Mouse (Mus musculus) ES-E14 (cell line): ENCODE results near the gene Mbnl1. TPM values are rescaled to one million over a fixed set of nuclear protein-coding genes. Genes with fewer than 3 reads are reported as not detected.

Experiments
- DNase-seq: peaks from one replicate; pipeline ENCODE4 v3.0.0-alpha.2; 2013; ENCODE audit warnings: low read depth, low spot score
- H3K27ac ChIP-seq: 2 replicates; pipeline ENCODE4 v1.5.1; 2012; ENCODE audit warnings: low read depth, mild to moderate bottlenecking, low read length, moderate library complexity, mixed read lengths; ENCODE audit not compliant: poor library complexity, insufficient read depth, severe bottlenecking
- H3K36me3 ChIP-seq: 2 replicates; pipeline ENCODE4 v1.6.1; 2012; ENCODE audit warnings: mild to moderate bottlenecking, low read length, moderate library complexity, mixed read lengths; ENCODE audit not compliant: control insufficient read depth, poor library complexity, insufficient read depth, severe bottlenecking
- H3K4me1 ChIP-seq, 2 experiments: fragments of 150-350 bp in 1 of 2; sonication (generic) in 1 of 2; 2 replicates each; pipeline ENCODE4 v1.6.1; 2012; ENCODE audit warnings: low read length in 2 of 2, mild to moderate bottlenecking in 1 of 2, mixed read lengths in 1 of 2; ENCODE audit not compliant: control insufficient read depth in 2 of 2, insufficient read depth in 2 of 2, poor library complexity in 1 of 2
- H3K4me3 ChIP-seq, 2 experiments: fragments of 150-350 bp in 1 of 2; sonication (generic) in 1 of 2; 2 replicates each; pipeline ENCODE4 v1.5.1; 2012; ENCODE audit warnings: low read length in 2 of 2, low read depth in 1 of 2, mild to moderate bottlenecking in 1 of 2, mixed read lengths in 1 of 2; ENCODE audit not compliant: insufficient read depth in 1 of 2, poor library complexity in 1 of 2, severe bottlenecking in 1 of 2
- H3K9ac ChIP-seq: 2 replicates; pipeline ENCODE4 v1.6.1; 2012; ENCODE audit warnings: low read depth, mild to moderate bottlenecking, low read length, mixed read lengths; ENCODE audit not compliant: poor library complexity, insufficient read depth, severe bottlenecking
- H3K9me3 ChIP-seq: fragments of 150-350 bp; sonication (generic); 2 replicates; pipeline ENCODE4 v1.6.1; 2012; ENCODE audit warnings: low read depth, mild to moderate bottlenecking, low read length; ENCODE audit not compliant: control insufficient read depth, insufficient read depth
- CHD2 ChIP-seq: IDR thresholded peaks from 2 replicates; pipeline ENCODE4 v1.6.1; 2014; ENCODE audit warnings: mild to moderate bottlenecking, low read depth, low read length, inconsistent platforms
- HCFC1 ChIP-seq: IDR thresholded peaks from 2 replicates; pipeline ENCODE4 v1.6.1; 2012; ENCODE audit warnings: low read length, inconsistent platforms, borderline replicate concordance; ENCODE audit not compliant: insufficient read depth
- MAFK ChIP-seq: IDR thresholded peaks from 2 replicates; pipeline ENCODE4 v1.6.1; 2014; ENCODE audit warnings: mild to moderate bottlenecking, low read depth, low read length, inconsistent platforms; ENCODE audit not compliant: insufficient read depth
- ZC3H11A ChIP-seq: IDR thresholded peaks from 2 replicates; pipeline ENCODE4 v1.6.1; 2012; ENCODE audit warnings: low read depth, mild to moderate bottlenecking, inconsistent platforms, low read length, borderline replicate concordance
- ZNF384 ChIP-seq: IDR thresholded peaks from 2 replicates; pipeline ENCODE4 v1.6.1; 2012; ENCODE audit warnings: low read depth, low read length, inconsistent platforms
- in situ Hi-C, 2 experiments: fragments of 600-800 bp; cut with MboI; formaldehyde crosslinking; loops; one replicate each; pipeline ENCODE4 v1.15.1; 2025; ENCODE audit warnings: low sequenced_read_pairs in 2 of 2, inconsistent platforms in 1 of 2; ENCODE audit not compliant: unreplicated experiment in 2 of 2
- total RNA-seq: library from RNA; depleted of rRNA; stranded (reverse); fragments of 300-350 nt; gene quantifications from 2 replicates; pipeline ENCODE4 v1.2.3, GENCODE M21; 2012

Mbnl1 gene
- total RNA-seq, 1 experiment, result 27.0 TPM

- Histone ChIP-seq H3K9me3 (no peaks in the 10 kb centered on the region), H3K36me3 (no peaks in the 10 kb centered on the region), H3K4me3 (no peak overlapping the region), H3K9ac (no peak overlapping the region), H3K27ac (no peak overlapping the region), H3K4me1 (no peaks in the 10 kb centered on the region)
- no peak for TF ChIP-seq MAFK
- no peak for TF ChIP-seq ZNF384
- TF ChIP-seq CHD2, result no peak
- no peak for TF ChIP-seq HCFC1
- no peak for TF ChIP-seq ZC3H11A
- in situ Hi-C loops, result no loop called here
- DNase-seq, result no peak
Observed at GRCm38 (mm10) chr3:60513746-60514145, 41.1 kb downstream of the Mbnl1 start.

- Histone ChIP-seq H3K4me1 (no peaks in the 10 kb centered on the region), H3K9ac (no peak overlapping the region), H3K9me3 (no peaks in the 10 kb centered on the region), H3K27ac (no peak overlapping the region), H3K36me3 (no peaks in the 10 kb centered on the region), H3K4me3 (no peak overlapping the region)
- DNase-seq, result no peak
- TF ChIP-seq CHD2 (no peak), MAFK (no peak), ZC3H11A (no peak), HCFC1 (no peak), ZNF384 (no peak)
- in situ Hi-C loops, result no loop called here
Observed at GRCm38 (mm10) chr3:60515430-60515829, 42.8 kb downstream of the Mbnl1 start.

DNA sequence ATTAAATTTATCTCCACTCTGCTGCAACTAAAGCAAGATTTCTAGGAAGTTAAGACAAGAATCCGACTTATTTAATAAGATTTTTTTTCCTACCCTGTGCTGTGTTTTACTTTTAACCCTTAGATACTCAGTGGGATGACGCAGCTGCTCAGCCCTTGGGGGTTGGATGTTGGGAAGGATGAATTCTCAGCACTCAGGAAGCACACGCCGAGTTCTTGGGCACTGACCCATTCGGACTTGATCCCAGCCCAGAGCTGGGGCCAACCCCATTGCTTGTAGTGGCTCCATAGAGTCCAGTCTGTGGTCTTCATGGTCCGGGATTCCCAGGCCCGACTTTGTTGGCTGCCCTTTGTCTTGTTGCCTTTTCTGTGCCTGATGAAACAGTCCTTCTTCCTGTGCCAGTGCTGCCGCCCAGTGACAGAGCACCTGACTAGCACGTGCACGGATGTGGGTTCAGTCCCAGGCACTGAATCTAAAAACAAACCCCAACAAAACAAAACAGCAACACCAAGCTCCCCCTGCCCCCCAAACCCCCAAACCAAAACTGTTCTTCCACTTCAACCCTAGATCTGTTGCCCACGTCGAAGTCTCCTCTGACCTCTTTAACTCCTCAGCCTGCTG, 43.5 kb downstream of the Mbnl1 start:
- H3K36me3 ChIP-seq, result no peaks in the 10 kb centered on the region
- no peak overlapping the region for H3K9ac ChIP-seq
- in situ Hi-C loops, result no loop called here
- H3K4me1 ChIP-seq, result no peaks in the 10 kb centered on the region
- peak overlapping the region in 1 of 2 experiments; percentile 18; a peak in 1 of 4 replicates for H3K4me3 ChIP-seq
- no peaks in the 10 kb centered on the region for H3K9me3 ChIP-seq
- no peak for DNase-seq
- TF ChIP-seq ZC3H11A (no peak), CHD2 (no peak), HCFC1 (no peak), MAFK (no peak), ZNF384 (no peak)
- H3K27ac ChIP-seq, result no peak overlapping the region

DNA sequence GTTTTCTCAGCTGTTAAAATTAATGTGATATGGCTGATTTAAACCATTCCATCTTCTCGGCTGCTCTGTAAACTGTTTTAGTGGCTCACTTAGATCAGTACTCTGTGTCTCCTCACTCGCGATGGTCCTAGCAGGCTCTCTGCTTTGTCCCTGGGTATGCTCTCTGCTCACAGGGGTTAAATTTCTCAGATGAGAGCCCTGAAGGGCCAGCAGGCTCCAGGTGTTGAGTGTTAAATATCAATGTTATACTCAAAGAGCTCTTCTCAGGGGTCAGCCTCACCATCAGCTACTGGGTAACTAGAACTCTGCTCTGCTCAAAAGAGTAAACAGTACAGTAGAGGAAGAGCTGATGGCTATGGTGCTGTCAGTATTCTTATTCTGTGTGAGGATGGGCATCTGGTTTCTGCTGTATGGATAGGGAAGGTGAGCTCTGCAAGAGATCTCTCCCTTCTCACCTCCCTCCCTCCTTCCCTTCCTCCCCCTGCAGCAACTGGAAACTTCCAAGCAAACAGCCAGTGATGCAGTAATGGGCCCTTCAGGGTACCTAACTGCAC, 44.7 kb downstream of the Mbnl1 start:
- no peak for DNase-seq
- Histone ChIP-seq H3K9ac (no peak overlapping the region), H3K4me1 (no peaks in the 10 kb centered on the region), H3K4me3 (no peak overlapping the region), H3K27ac (no peak overlapping the region), H3K36me3 (no peaks in the 10 kb centered on the region), H3K9me3 (no peaks in the 10 kb centered on the region)
- in situ Hi-C loops, result no loop called here
- TF ChIP-seq MAFK (no peak), ZNF384 (no peak), HCFC1 (no peak), ZC3H11A (no peak)

- Histone ChIP-seq H3K27ac (no peak overlapping the region), H3K9ac (no peak overlapping the region), H3K4me1 (no peaks in the 10 kb centered on the region), H3K36me3 (no peaks in the 10 kb centered on the region), H3K9me3 (no peaks in the 10 kb centered on the region), H3K4me3 (no peak overlapping the region)
- TF ChIP-seq MAFK, result no peak
- in situ Hi-C loops, result no loop called here
- DNase-seq, result no peak
Observed at GRCm38 (mm10) chr3:60519337-60519736, 46.7 kb downstream of the Mbnl1 start.
